Mouse (Mus musculus) liver, adult 2 months (tissue): ENCODE measurements around the gene Zfp865.

Experiments
- CTCF ChIP-seq: fragments of 200-500 bp; IDR thresholded peaks from 2 replicates; pipeline ENCODE4 v1.5.1; 2011; ENCODE audit warnings: low read depth, low read length, control low read depth
- POLR2A ChIP-seq: fragments of 200-500 bp; IDR thresholded peaks from 2 replicates; pipeline ENCODE4 v1.6.1; 2011; ENCODE audit warnings: low read length, control low read depth; ENCODE audit not compliant: insufficient read depth; ENCODE audit errors: extremely low read depth

- TF ChIP-seq CTCF (no peak), POLR2A (no peak)
Measured at GRCm38 (mm10) chr7:5081939-5082338, 61.8 kb downstream of the Zfp865 start.
